Mouse (Mus musculus): ENCODE measurements around the gene Grm2.
"Not testable (repeated sequence)": the region's sequence is repeated elsewhere in the genome, so short reads cannot be mapped to it uniquely, and the experiment has no call there.

Gene Grm2

DNA sequence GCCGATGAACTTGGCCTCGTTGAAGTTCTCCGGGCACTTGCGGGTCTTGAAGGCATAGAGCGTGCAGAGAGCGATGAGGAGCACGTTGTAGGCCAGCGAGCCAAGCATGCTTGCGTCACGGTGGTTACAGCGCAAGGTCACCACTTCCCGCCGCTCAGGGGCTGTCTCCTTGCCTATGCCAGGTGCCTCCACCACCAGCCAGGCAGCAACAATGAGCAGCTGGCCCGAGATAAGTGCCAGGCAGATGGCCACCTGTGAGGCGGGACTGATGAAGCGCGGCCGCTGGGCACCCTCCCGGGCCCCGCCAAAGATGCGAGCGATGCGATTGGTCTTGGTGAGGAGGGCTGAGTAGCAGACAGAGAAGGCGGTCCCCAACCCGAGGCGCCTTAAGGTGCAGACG, 8.7 kb downstream of the Grm2 start:
- in situ Hi-C loops (cut with MseI, MboI): no loop called here

GRCm38 (mm10) chr9:106645684-106646271, 10.1 kb downstream of the Grm2 start:
- in situ Hi-C loops (cut with MseI, MboI): no loop called here

DNA sequence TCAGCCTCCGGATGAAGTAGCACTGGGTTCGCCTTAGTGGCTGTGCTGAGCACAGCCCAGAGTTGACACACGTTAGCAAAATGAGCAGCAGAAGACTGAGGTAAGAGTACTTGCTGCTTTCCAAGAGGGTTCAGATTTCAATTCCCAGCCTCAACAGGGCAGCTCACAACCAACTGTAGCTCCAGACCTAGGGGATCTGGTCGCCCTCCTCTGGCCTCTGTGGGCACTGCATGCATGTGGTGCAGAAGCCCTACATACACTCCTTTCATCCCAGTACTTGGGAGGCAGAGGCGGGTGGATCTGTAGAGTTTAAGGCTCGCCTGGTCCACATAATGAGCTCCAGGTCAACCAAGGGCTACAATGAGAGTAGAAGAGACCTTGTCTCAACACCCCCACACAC, 12.1 kb downstream of the Grm2 start:
- in situ Hi-C loops (cut with MseI, MboI): loop anchor here (5.0 kb wide), 3 partner anchors 36 to 111 kb away; no protein-coding TSS in a partner anchor

GRCm38 (mm10) chr9:106643128-106643527, 12.8 kb downstream of the Grm2 start:
- in situ Hi-C loops (cut with MseI, MboI): loop anchor here (5.0 kb wide), 3 partner anchors 36 to 111 kb away; no protein-coding TSS in a partner anchor

GRCm38 (mm10) chr9:106641346-106641745, 14.5 kb downstream of the Grm2 start:
- in situ Hi-C loops (cut with MseI, MboI): loop anchor here (5.0 kb wide), 3 partner anchors 34 to 109 kb away; no protein-coding TSS in a partner anchor

GRCm38 (mm10) chr9:106638154-106638553, 17.7 kb downstream of the Grm2 start:
- in situ Hi-C loops (cut with MseI, MboI): no loop called here

DNA sequence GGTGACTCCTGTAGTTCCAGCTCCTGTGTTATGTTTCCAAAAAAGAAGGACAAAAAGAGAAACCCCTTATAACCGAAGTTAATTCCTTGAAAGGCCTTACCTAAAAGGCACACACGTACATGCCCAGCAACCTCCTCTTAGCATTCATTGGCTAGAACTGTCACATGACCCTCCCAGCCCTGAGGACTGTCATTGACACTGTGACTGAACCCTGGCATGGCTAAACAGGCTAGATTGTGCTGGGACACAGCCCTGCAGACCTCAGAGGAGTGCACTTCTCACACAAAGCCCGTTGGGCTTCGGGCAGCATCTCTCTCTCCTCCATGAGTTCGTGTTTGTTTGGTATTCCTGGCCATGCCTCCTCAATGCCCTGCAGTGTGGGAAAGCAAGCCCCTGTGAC, 23.7 kb downstream of the Grm2 start:
- in situ Hi-C loops (cut with MseI, MboI): no loop called here

DNA sequence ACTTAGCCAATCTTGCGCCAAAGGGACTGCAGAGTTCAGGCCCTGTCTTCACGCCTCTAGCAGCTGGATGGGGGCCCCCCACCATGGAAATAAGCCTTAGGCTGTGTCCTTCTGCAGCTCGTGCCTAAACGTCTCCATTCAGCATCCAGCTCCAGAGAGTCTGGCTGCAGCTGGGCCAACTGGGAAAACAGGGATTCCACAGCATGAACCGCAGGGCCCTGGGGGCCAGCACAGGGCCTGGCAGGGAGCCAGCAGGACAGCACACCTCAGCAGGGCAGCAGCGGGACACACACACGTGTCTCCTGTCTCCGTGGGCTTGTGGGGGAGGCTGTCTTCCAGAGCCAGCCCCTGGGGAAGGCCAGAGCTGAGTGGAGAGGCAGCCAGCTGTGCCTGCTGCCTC, 28.1 kb downstream of the Grm2 start:
- in situ Hi-C loops (cut with MseI, MboI): not testable (repeated sequence)

GRCm38 (mm10) chr9:106626282-106626681, 29.6 kb downstream of the Grm2 start, which contains the start of gene Iqcf6:
Gene Iqcf6 (plus strand): TSS chr9:106626582.
- in situ Hi-C loops (cut with MseI, MboI): no loop called here

GRCm38 (mm10) chr9:106617496-106617895, 38.4 kb downstream of the Grm2 start:
- in situ Hi-C loops (cut with MseI, MboI): no loop called here

DNA sequence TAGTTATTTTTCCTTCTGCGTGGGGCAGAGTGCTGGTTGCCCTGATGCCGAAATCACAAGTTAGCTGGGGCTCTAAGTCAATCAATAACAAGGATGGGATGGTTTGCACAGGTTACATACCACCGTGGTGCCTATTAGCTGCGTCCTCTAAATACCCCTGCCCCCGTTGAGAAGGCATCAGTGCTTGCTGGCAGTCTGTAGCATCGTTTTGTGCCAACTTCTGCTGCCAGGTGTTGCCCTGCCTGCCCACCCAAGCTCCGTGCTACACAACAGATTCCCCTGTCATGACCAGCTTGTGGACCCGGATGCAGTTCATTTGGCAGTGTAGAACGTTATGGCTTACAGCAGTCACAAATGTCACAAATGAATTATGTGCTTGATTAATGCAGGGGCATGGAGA, 39.6 kb downstream of the Grm2 start:
- in situ Hi-C loops (cut with MseI, MboI): no loop called here

- in situ Hi-C loops (cut with MseI, MboI): loop anchor here in 1 of 2 experiments (5.0 kb wide), 1 partner anchor 52 kb away; the partner anchor contains the start of gene Iqcf3
Observed at GRCm38 (mm10) chr9:106614616-106615015, 41.3 kb downstream of the Grm2 start.

DNA sequence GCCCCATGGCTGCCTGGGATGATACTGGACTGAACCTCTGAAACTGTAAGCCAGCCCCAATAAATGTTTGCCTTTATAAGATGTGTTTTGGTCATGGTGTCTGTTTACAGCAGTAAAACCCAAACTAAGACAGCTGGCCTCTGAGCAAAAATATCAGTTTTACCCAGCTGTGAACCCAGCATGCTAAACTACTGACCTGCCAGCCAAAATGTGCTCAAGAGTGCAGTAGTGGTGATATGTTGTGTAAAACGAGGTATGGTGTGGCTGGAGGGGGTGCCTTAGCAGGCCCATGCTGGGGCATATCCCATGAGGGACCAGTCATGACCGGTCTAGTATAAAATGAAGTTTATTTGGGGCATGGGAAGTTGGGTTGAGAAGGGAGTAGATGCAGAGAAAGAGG, 41.9 kb downstream of the Grm2 start:
- in situ Hi-C loops (cut with MseI, MboI): loop anchor here in 1 of 2 experiments (5.0 kb wide), 1 partner anchor 52 kb away; the partner anchor contains the start of gene Iqcf3

GRCm38 (mm10) chr9:106610727-106611126, 45.2 kb downstream of the Grm2 start:
- in situ Hi-C loops (cut with MseI, MboI): loop anchor here in 1 of 2 experiments (5.0 kb wide), 1 partner anchor 48 kb away; the partner anchor contains the start of gene Iqcf3

DNA sequence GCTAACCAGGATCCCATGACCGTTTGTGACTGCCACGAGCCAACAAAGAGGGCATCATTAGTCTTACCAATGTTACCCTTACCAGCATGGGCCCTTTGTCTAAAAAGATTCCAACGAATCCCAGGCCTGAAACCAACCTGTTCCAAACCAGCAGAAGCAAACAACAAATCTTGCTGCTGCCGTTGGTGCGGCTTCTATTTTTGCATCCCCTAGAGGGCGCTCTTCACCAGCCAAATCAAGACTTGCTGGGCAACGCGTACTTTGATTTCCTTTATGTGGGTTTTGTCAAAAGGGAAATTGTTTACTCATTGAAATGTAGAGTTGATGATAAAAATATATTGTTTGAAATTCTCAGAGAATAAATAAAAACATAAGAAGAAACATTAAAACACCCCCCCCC, 55.3 kb downstream of the Grm2 start:
- in situ Hi-C loops (cut with MseI, MboI): loop anchor here in 1 of 2 experiments (5.0 kb wide), 1 partner anchor 42 kb away; no protein-coding TSS in a partner anchor

DNA sequence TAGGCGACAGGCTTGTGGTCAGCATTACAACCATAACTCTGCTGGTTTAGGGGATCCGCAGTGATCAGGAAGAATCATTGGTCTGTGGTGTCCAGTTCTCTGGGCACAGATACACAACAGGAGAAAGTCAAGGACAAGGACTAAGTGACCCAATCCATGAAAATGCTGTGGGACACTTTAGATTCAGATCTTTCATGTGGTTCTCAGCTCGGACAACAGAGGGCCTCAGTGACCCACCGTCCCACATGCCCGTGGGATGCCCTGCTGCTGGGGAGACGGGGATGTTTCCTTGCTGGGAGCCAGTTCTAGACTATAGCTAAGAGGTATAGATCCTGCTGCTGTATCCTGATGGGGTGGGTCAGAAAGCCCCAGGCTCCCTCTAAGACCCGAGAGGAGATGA, 57.4 kb downstream of the Grm2 start:
- in situ Hi-C loops (cut with MseI, MboI): loop anchor here (5.0 to 10.0 kb wide), 2 partner anchors 64 to 66 kb away; no protein-coding TSS in a partner anchor

DNA sequence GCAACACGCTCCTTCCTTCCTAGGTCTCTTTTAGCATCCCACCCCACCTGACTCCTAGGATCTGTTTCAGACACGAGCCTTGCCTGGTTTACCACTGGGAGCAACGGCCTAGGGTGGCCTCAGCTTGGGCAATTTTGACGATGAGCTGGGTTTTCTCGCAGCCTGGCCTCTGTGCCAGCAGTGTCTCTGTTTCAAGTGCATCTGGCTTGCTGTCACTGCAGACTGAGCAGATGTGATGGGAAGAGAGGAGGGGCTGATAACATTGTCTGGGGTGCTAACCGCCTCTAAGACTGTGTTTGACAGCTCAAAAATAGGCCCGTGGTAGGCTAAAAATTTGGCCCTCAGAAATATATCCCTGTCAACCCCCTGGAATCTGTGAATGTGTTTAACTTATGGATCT, 60.0 kb downstream of the Grm2 start:
- in situ Hi-C loops (cut with MseI, MboI): loop anchor here (5.0 to 10.0 kb wide), 2 partner anchors 61 to 64 kb away; no protein-coding TSS in a partner anchor

- in situ Hi-C loops (cut with MseI, MboI): loop anchor here (5.0 to 10.0 kb wide), 2 partner anchors 61 to 63 kb away; no protein-coding TSS in a partner anchor
Observed at GRCm38 (mm10) chr9:106595402-106595801, 60.5 kb downstream of the Grm2 start.

Measured in mouse trophoblast stem cell (cell line).